9 mouse cellular contexts compared by ENCODE assay signal in the genomic region with DNA sequence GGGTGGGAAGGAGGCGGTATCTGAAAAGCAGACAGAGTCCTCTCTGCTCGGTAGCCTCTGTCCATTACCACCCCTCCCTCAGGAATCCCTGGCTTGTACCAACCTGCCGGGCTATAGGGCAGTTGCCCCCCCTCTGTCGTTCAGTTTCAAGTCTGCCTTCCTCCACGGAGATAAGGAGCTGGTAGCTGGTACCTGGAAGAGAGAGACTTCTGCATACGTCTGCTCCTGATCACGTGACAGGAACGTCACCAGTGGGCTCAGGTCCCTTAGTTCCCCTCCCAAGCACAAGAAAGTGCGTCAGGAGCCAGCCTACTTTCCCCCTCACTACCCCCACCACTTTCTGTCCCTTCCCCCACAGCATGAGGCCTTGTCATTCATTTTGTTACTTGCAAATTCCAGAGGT. TPM values are rescaled to one million over a fixed set of nuclear protein-coding genes. Genes with fewer than 3 reads are reported as not detected.
DNase-seq lines count a peak whose midpoint lies in the region; ATAC-seq lines count a peak whose summit lies in the region.
"Had no signal": no experiment of that assay in that cellular context is flagged by ENCODE, and none has a peak within 500 bp of the region (broad histone marks: within the 10 kb centered on the region; RNA-seq: fewer than 3 reads in every experiment).

A gene (minus strand): TSS at position 213 of the 403 bp plus-strand sequence.

- no peaks in the 10 kb centered on the region for H3K36me3 ChIP-seq in kidney, embryonic 14.5 days (ENCODE audit: control insufficient read depth, insufficient read depth, low read length)
- no peaks in the 10 kb centered on the region for H3K36me3 ChIP-seq in embryonic facial prominence, embryonic 11.5 days (replicated peaks; ENCODE audit: control insufficient read depth, insufficient read depth, low read depth, low read length)
- H3K36me3 ChIP-seq in heart, embryonic 13.5 days, result no peaks in the 10 kb centered on the region

- no peak for DNase-seq in kidney, postnatal 25 days
- peak; percentile 66 for DNase-seq in embryonic facial prominence, embryonic 11.5 days (ENCODE audit: low spot score)
- peak; percentile 35 to 36 for DNase-seq in layer of hippocampus, postnatal 25 days (ENCODE audit: extremely low spot score in 1 of 2, low spot score in 1 of 2)
- DNase-seq in lung, postnatal 14 days, result peak; percentile 2
- peak; percentile 38 for DNase-seq in skeletal muscle tissue, adult 2 months (ENCODE audit: low read depth, low spot score)

- no peaks in the 10 kb centered on the region for H3K27me3 ChIP-seq in kidney, embryonic 14.5 days (ENCODE audit: control insufficient read depth, insufficient read depth, low read length)
- no peaks in the 10 kb centered on the region for H3K27me3 ChIP-seq in embryonic facial prominence, embryonic 11.5 days (ENCODE audit: control insufficient read depth, insufficient read depth, low read length)
- no peaks in the 10 kb centered on the region for H3K27me3 ChIP-seq in heart, embryonic 13.5 days (replicated peaks)

- peak within 1 kb of the TSS; percentile 44 for H3K4me2 ChIP-seq in kidney, embryonic 14.5 days (replicated peaks; ENCODE audit: low read depth, low read length)
- peak within 1 kb of the TSS; percentile 27 for H3K4me2 ChIP-seq in embryonic facial prominence, embryonic 11.5 days (ENCODE audit: low read depth, low read length)
- H3K4me2 ChIP-seq in heart, embryonic 13.5 days, result peak within 1 kb of the TSS; percentile 68

- peak within 1 kb of the TSS; percentile 36 for H3K4me3 ChIP-seq in kidney, embryonic 14.5 days (ENCODE audit: low read length)
- peak within 1 kb of the TSS; percentile 36 for H3K4me3 ChIP-seq in embryonic facial prominence, embryonic 11.5 days (ENCODE audit: low read depth, low read length)
- H3K4me3 ChIP-seq in heart, embryonic 13.5 days, result peak within 1 kb of the TSS; percentile 55

- no peaks in the 10 kb centered on the region for H3K9me3 ChIP-seq in kidney, embryonic 14.5 days (ENCODE audit: control insufficient read depth, low read length)
- no peaks in the 10 kb centered on the region for H3K9me3 ChIP-seq in embryonic facial prominence, embryonic 11.5 days (replicated peaks; ENCODE audit: control insufficient read depth, low read length)
- H3K9me3 ChIP-seq in heart, embryonic 13.5 days, result no peaks in the 10 kb centered on the region

- no peak within 1 kb of the TSS for H3K27ac ChIP-seq in kidney, embryonic 14.5 days (ENCODE audit: low read depth, low read length)
- H3K27ac ChIP-seq in embryonic facial prominence, embryonic 11.5 days (replicated peaks; ENCODE audit: low read depth, low read length), result no peak within 1 kb of the TSS
- peak within 1 kb of the TSS; percentile 59 for H3K27ac ChIP-seq in heart, embryonic 13.5 days (replicated peaks)
- H3K27ac ChIP-seq: macrophage had no signal

- H3K9ac ChIP-seq in kidney, embryonic 14.5 days (ENCODE audit: low read depth, low read length), result no peak within 1 kb of the TSS
- H3K9ac ChIP-seq in embryonic facial prominence, embryonic 11.5 days (replicated peaks; ENCODE audit: low read length), result no peak within 1 kb of the TSS
- peak within 1 kb of the TSS; percentile 73 for H3K9ac ChIP-seq in heart, embryonic 13.5 days

- peak; percentile 86 for ATAC-seq in kidney, embryonic 14.5 days (ENCODE audit: low FRiP score, low TSS enrichment)
- ATAC-seq in embryonic facial prominence, embryonic 11.5 days (replicated peaks; ENCODE audit: insufficient number of reproducible peaks, low FRiP score, low TSS enrichment, low read depth), result peak; percentile 80
- peak; percentile 58; the same call in 1 of the 2 replicates for ATAC-seq in heart, embryonic 13.5 days (ENCODE audit: extremely low read depth, insufficient number of reproducible peaks, low FRiP score, low TSS enrichment)
- no peak for ATAC-seq in erythroid progenitor cell, adult 5-6 weeks (replicated peaks; ENCODE audit: low FRiP score, poor library complexity, severe bottlenecking)

- no peaks in the 10 kb centered on the region for H3K4me1 ChIP-seq in kidney, embryonic 14.5 days (ENCODE audit: control insufficient read depth, insufficient read depth, low read length)
- no peaks in the 10 kb centered on the region for H3K4me1 ChIP-seq in embryonic facial prominence, embryonic 11.5 days (ENCODE audit: control insufficient read depth, insufficient read depth, low read length)
- H3K4me1 ChIP-seq in heart, embryonic 13.5 days, result 0 out of 2 replicates have a peak, but pooled peaks cover 5% of the 10 kb centered on the region

- 21% methylated on average over 9 of the region's 9 CpGs for WGBS in kidney, embryonic 14.5 days
- WGBS in embryonic facial prominence, embryonic 11.5 days, result 19% methylated on average over 9 of the region's 9 CpGs
- WGBS in heart, embryonic 13.5 days, result 12% methylated on average over 9 of the region's 9 CpGs

RNA-seq across cellular contexts. Expression of the gene that starts here (rescaled TPM):
- polyA plus RNA-seq in kidney, embryonic 14.5 days (2014; fragmentation: Nextera tagmentation; extraction: Ambion mirVana), result 0.41 and 1.5 TPM in 2 replicates
- polyA plus RNA-seq in embryonic facial prominence, embryonic 11.5 days (2014; fragmentation: Nextera tagmentation; extraction: Ambion mirVana), result 2.4 and 3.1 TPM in 2 replicates
- polyA plus RNA-seq in heart, embryonic 13.5 days (2015; fragmentation: Nextera tagmentation; extraction: Ambion mirVana), result 15.2 and 16.5 TPM in 2 replicates
- total RNA-seq in layer of hippocampus, postnatal 25 days (2021), result 100 to 1,000 TPM; 121 to 151 TPM
- total RNA-seq in erythroid progenitor cell, adult 5-6 weeks (2015; ENCODE audit: low replicate concordance), result not detected in 2 replicates
- not detected in 2 replicates for total RNA-seq in erythroid progenitor cell, adult 5-6 weeks (2017; ENCODE audit: low replicate concordance)

Comparison
In these comparisons a context has a peak if more than half of its experiments do, and no peak if none do; other contexts are left out.
1. RNA of the gene that starts here (total RNA-seq): 121 to 151 TPM in layer of hippocampus, postnatal 25 days; not detected in erythroid progenitor cell, adult 5-6 weeks; every median in the first group is over 100 times any median in the second.
2. DNase-seq: peak in embryonic facial prominence, embryonic 11.5 days (single experiment), layer of hippocampus, postnatal 25 days (2 of 2), lung, postnatal 14 days (single experiment) and skeletal muscle tissue, adult 2 months (single experiment); none in kidney, postnatal 25 days (0 of 2).
3. Peak in every context shown above with its lines, with median percentiles within 50 percentile points of each other: H3K4me2 ChIP-seq and H3K4me3 ChIP-seq.